Mouse (Mus musculus): Measurements from ENCODE around the gene Gm43951. TPM values are rescaled to one million over a fixed set of nuclear protein-coding genes. Genes with fewer than 3 reads are reported as not detected.

Gm43951 gene
- polyA plus RNA-seq, 1 experiment from 2014 or later = 0.09 TPM

DNA sequence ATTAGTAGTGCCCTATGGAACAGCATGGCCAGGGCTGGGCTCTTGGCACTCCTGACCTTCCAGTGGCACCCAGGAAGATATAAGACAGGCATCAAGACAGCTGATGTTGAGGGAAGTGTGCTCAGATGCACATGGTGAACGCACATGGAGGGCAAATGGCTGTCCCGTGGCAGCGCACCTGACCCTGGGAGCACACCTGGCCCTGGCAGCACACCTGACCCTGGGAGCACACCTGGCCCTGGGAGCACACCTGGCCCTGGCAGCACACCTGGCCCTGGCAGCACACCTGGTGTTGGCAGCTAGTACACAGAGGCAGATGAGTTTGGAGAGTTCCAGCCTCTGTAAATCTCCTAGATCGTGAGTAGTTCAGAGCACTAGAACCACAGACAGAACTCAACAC is 21.9 kb upstream of the Gm43951 start:
- 86% methylated on average over 4 of the region's 4 CpGs for WGBS

GRCm38 (mm10) chr11:72226901-72227300 is 20.3 kb upstream of the Gm43951 start:
- Histone ChIP-seq H3K27ac (replicated peaks; ENCODE audit: low read depth, low read length) (no peak overlapping the region), H3K4me2 (ENCODE audit: low read depth, severe bottlenecking) (no peak overlapping the region), H3K9ac (ENCODE audit: low read length) (no peak overlapping the region), H3K4me1 (ENCODE audit: control insufficient read depth, insufficient read depth, low read length) (no peaks in the 10 kb centered on the region), H3K36me3 (ENCODE audit: control insufficient read depth, insufficient read depth, low read length) (no peaks in the 10 kb centered on the region), H3K9me3 (ENCODE audit: control insufficient read depth, low read length) (no peaks in the 10 kb centered on the region), H3K27me3 (ENCODE audit: control insufficient read depth, insufficient read depth, low read length) (no peaks in the 10 kb centered on the region), H3K4me3 (ENCODE audit: low read depth, low read length) (no peak overlapping the region)
- 83% methylated on average over 6 of the region's 6 CpGs for WGBS
- DNase-seq (ENCODE audit: low spot score) = no peak
- no peak for ATAC-seq (ENCODE audit: insufficient number of reproducible peaks, low FRiP score, low TSS enrichment, low read depth)

More for the DNA sequence above, 21.9 kb upstream of the Gm43951 start:
- DNase-seq (ENCODE audit: low spot score) (no peak), ATAC-seq (ENCODE audit: insufficient number of reproducible peaks, low FRiP score, low TSS enrichment, low read depth) (no peak)
- no peak overlapping the region for H3K27ac ChIP-seq (replicated peaks; ENCODE audit: low read depth, low read length)
- H3K9ac ChIP-seq (ENCODE audit: low read length) = no peak overlapping the region
- H3K27me3 ChIP-seq (ENCODE audit: control insufficient read depth, insufficient read depth, low read length) = no peaks in the 10 kb centered on the region
- H3K9me3 ChIP-seq (ENCODE audit: control insufficient read depth, low read length) = no peaks in the 10 kb centered on the region
- no peaks in the 10 kb centered on the region for H3K4me1 ChIP-seq (ENCODE audit: control insufficient read depth, insufficient read depth, low read length)
- no peaks in the 10 kb centered on the region for H3K36me3 ChIP-seq (ENCODE audit: control insufficient read depth, insufficient read depth, low read length)
- H3K4me2 ChIP-seq (ENCODE audit: low read depth, severe bottlenecking) = no peak overlapping the region
- no peak overlapping the region for H3K4me3 ChIP-seq (ENCODE audit: low read depth, low read length)

- H3K27me3 ChIP-seq (ENCODE audit: control insufficient read depth, insufficient read depth, low read length) = no peaks in the 10 kb centered on the region
- DNase-seq (ENCODE audit: low spot score) (no peak), ATAC-seq (ENCODE audit: insufficient number of reproducible peaks, low FRiP score, low TSS enrichment, low read depth) (no peak)
- no peaks in the 10 kb centered on the region for H3K9me3 ChIP-seq (ENCODE audit: control insufficient read depth, low read length)
- no peak overlapping the region for H3K9ac ChIP-seq (ENCODE audit: low read length)
- H3K27ac ChIP-seq (replicated peaks; ENCODE audit: low read depth, low read length) = no peak overlapping the region
- no peaks in the 10 kb centered on the region for H3K4me1 ChIP-seq (ENCODE audit: control insufficient read depth, insufficient read depth, low read length)
- WGBS = 81% methylated on average over 10 of the region's 10 CpGs
- H3K4me3 ChIP-seq (ENCODE audit: low read depth, low read length) = no peak overlapping the region
- no peaks in the 10 kb centered on the region for H3K36me3 ChIP-seq (ENCODE audit: control insufficient read depth, insufficient read depth, low read length)
- no peak overlapping the region for H3K4me2 ChIP-seq (ENCODE audit: low read depth, severe bottlenecking)
These were observed 19.6 kb upstream of the Gm43951 start for GRCm38 (mm10) chr11:72226020-72226791.

GRCm38 (mm10) chr11:72224865-72225264 is 18.2 kb upstream of the Gm43951 start:
- no peaks in the 10 kb centered on the region for H3K9me3 ChIP-seq (ENCODE audit: control insufficient read depth, low read length)
- no peak overlapping the region for H3K27ac ChIP-seq (replicated peaks; ENCODE audit: low read depth, low read length)
- H3K27me3 ChIP-seq (ENCODE audit: control insufficient read depth, insufficient read depth, low read length) = no peaks in the 10 kb centered on the region
- DNase-seq (ENCODE audit: low spot score) (peak; percentile 83), ATAC-seq (ENCODE audit: insufficient number of reproducible peaks, low FRiP score, low TSS enrichment, low read depth) (no peak)
- WGBS = 21% methylated on average over 5 of the region's 5 CpGs
- H3K9ac ChIP-seq (ENCODE audit: low read length) = no peak overlapping the region
- H3K36me3 ChIP-seq (ENCODE audit: control insufficient read depth, insufficient read depth, low read length) = no peaks in the 10 kb centered on the region
- no peaks in the 10 kb centered on the region for H3K4me1 ChIP-seq (ENCODE audit: control insufficient read depth, insufficient read depth, low read length)
- H3K4me2 ChIP-seq (ENCODE audit: low read depth, severe bottlenecking) = no peak overlapping the region
- H3K4me3 ChIP-seq (ENCODE audit: low read depth, low read length) = no peak overlapping the region

DNA sequence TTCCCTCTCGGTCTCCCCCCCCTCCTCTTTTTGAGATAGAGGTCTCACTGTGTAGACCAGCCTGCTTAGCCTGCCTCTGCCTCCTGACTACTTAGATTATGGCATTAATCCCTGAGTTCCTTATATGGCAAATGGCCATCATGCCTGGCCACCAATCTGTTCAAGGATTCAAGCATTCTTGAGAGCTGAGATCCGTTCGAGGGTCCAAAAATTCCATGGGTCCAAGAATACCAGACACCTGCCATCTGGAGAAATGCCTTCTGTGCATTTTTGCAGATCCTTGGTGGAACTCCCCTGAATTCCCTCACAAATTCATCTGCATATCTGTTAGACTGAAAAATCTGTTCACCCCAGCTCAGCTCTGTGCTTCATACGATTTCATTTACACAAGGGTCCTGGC is 16.8 kb upstream of the Gm43951 start:
- 84% methylated on average over 4 of the region's 4 CpGs for WGBS
- no peaks in the 10 kb centered on the region for H3K36me3 ChIP-seq (ENCODE audit: control insufficient read depth, insufficient read depth, low read length)
- H3K9ac ChIP-seq (ENCODE audit: low read length) = no peak overlapping the region
- no peak overlapping the region for H3K27ac ChIP-seq (replicated peaks; ENCODE audit: low read depth, low read length)
- no peaks in the 10 kb centered on the region for H3K9me3 ChIP-seq (ENCODE audit: control insufficient read depth, low read length)
- DNase-seq (ENCODE audit: low spot score) = no peak
- H3K4me3 ChIP-seq (ENCODE audit: low read depth, low read length) = no peak overlapping the region
- no peak for ATAC-seq (ENCODE audit: insufficient number of reproducible peaks, low FRiP score, low TSS enrichment, low read depth)
- H3K4me1 ChIP-seq (ENCODE audit: control insufficient read depth, insufficient read depth, low read length) = no peaks in the 10 kb centered on the region
- H3K4me2 ChIP-seq (ENCODE audit: low read depth, severe bottlenecking) = no peak overlapping the region
- no peaks in the 10 kb centered on the region for H3K27me3 ChIP-seq (ENCODE audit: control insufficient read depth, insufficient read depth, low read length)

DNA sequence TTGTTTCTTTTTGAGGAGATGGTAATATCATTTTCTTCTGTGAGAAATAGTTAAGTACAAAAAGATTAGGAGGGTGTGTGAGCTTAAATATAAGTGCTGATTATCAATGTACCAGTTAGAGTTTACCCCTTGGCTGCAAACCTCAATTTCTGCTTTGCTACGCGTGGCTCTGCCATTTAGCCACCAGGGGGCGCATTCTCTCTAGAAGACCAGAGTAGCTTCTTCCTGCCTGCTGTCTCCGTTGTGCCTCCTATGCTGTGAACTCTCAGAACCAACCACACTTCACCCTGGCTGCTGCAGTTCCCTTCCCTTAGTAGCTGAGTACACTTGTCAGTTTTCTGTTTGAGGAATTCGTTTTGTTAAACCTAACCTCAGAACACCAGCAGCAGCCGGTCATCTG is 14.6 kb upstream of the Gm43951 start:
- Histone ChIP-seq H3K4me2 (ENCODE audit: low read depth, severe bottlenecking) (no peak overlapping the region), H3K27ac (replicated peaks; ENCODE audit: low read depth, low read length) (no peak overlapping the region), H3K4me1 (ENCODE audit: control insufficient read depth, insufficient read depth, low read length) (no peaks in the 10 kb centered on the region), H3K36me3 (ENCODE audit: control insufficient read depth, insufficient read depth, low read length) (no peaks in the 10 kb centered on the region), H3K9me3 (ENCODE audit: control insufficient read depth, low read length) (no peaks in the 10 kb centered on the region), H3K4me3 (ENCODE audit: low read depth, low read length) (no peak overlapping the region), H3K9ac (ENCODE audit: low read length) (no peak overlapping the region), H3K27me3 (ENCODE audit: control insufficient read depth, insufficient read depth, low read length) (no peaks in the 10 kb centered on the region)
- DNase-seq (ENCODE audit: low spot score) (peak; percentile 81), ATAC-seq (ENCODE audit: insufficient number of reproducible peaks, low FRiP score, low TSS enrichment, low read depth) (no peak)
- 18% methylated on average over 6 of the region's 6 CpGs for WGBS

- no peak overlapping the region for H3K9ac ChIP-seq (ENCODE audit: low read length)
- no peak for DNase-seq (ENCODE audit: low spot score)
- H3K4me3 ChIP-seq (ENCODE audit: low read depth, low read length) = no peak overlapping the region
- no peak overlapping the region for H3K27ac ChIP-seq (replicated peaks; ENCODE audit: low read depth, low read length)
- H3K9me3 ChIP-seq (ENCODE audit: control insufficient read depth, low read length) = no peaks in the 10 kb centered on the region
- no peak overlapping the region for H3K4me2 ChIP-seq (ENCODE audit: low read depth, severe bottlenecking)
- no peaks in the 10 kb centered on the region for H3K27me3 ChIP-seq (ENCODE audit: control insufficient read depth, insufficient read depth, low read length)
- no peaks in the 10 kb centered on the region for H3K36me3 ChIP-seq (ENCODE audit: control insufficient read depth, insufficient read depth, low read length)
- WGBS = 90% methylated on average over 5 of the region's 5 CpGs
- H3K4me1 ChIP-seq (ENCODE audit: control insufficient read depth, insufficient read depth, low read length) = 0 out of 2 replicates have a peak, but pooled peaks cover 2% of the 10 kb centered on the region
- ATAC-seq (ENCODE audit: insufficient number of reproducible peaks, low FRiP score, low TSS enrichment, low read depth) = no peak
These were observed 10.5 kb upstream of the Gm43951 start for GRCm38 (mm10) chr11:72217116-72217515.

- H3K9ac ChIP-seq (ENCODE audit: low read length) = peak within 1 kb of the TSS; percentile 78
- peak within 1 kb of the TSS; percentile 81 for H3K4me3 ChIP-seq (ENCODE audit: low read depth, low read length)
- peak within 1 kb of the TSS; percentile 69 for H3K4me2 ChIP-seq (ENCODE audit: low read depth, severe bottlenecking)
- 6% methylated on average over 29 of the region's 29 CpGs for WGBS
- H3K36me3 ChIP-seq (ENCODE audit: control insufficient read depth, insufficient read depth, low read length) = peaks cover 5% of the 10 kb centered on the region; the same call in 1 of the 2 replicates
- H3K27ac ChIP-seq (replicated peaks; ENCODE audit: low read depth, low read length) = 0 out of 2 replicates have a peak within 1 kb of the TSS, but pooled peaks have one; percentile 36
- DNase-seq (ENCODE audit: low spot score) (peak; percentile 71), ATAC-seq (ENCODE audit: insufficient number of reproducible peaks, low FRiP score, low TSS enrichment, low read depth) (peak; percentile 79)
- no peaks in the 10 kb centered on the region for H3K9me3 ChIP-seq (ENCODE audit: control insufficient read depth, low read length)
- no peaks in the 10 kb centered on the region for H3K27me3 ChIP-seq (ENCODE audit: control insufficient read depth, insufficient read depth, low read length)
- H3K4me1 ChIP-seq (ENCODE audit: control insufficient read depth, insufficient read depth, low read length) = 0 out of 2 replicates have a peak, but pooled peaks cover 2% of the 10 kb centered on the region
These were observed 8.8 kb upstream of the Gm43951 start, which contains the start of gene Med31 for GRCm38 (mm10) chr11:72215410-72215797. Gene Med31 (minus strand): TSS chr11:72215592.

All from limb, embryonic 11.5 days (tissue).